Mouse (Mus musculus) hindbrain, postnatal 0 days (tissue): ENCODE measurements around the gene Pax1. TPM values are rescaled to one million over a fixed set of nuclear protein-coding genes. Genes with fewer than 3 reads are reported as not detected.

Experiments used
- ATAC-seq: fragments of 200-750 bp; cut with Nextera tagmentation; 2 replicates; pipeline ENCODE4 v1.8.0; 2017; ENCODE audit warnings: mild to moderate bottlenecking, moderate TSS enrichment, moderate library complexity
- DNase-seq: peaks from one replicate; pipeline ENCODE4 v3.0.0-alpha.2; 2015; ENCODE audit warnings: low spot score
- H3K27ac ChIP-seq: fragments of 300-500 bp; sonication (generic); 2 replicates; pipeline ENCODE4 v1.5.1; 2014; ENCODE audit warnings: mild to moderate bottlenecking
- H3K27me3 ChIP-seq: fragments of 300-500 bp; sonication (generic); 2 replicates; pipeline ENCODE4 v1.6.1; 2014; ENCODE audit warnings: low read length, mixed read lengths; ENCODE audit not compliant: insufficient read depth
- H3K36me3 ChIP-seq: fragments of 300-500 bp; sonication (generic); 2 replicates; pipeline ENCODE4 v1.6.1; 2014; ENCODE audit warnings: low read length, mixed read lengths; ENCODE audit not compliant: insufficient read depth
- H3K4me1 ChIP-seq: fragments of 300-500 bp; sonication (generic); 2 replicates; pipeline ENCODE4 v1.6.1; 2014; ENCODE audit warnings: antibody characterized with exemption, low read length, mixed read lengths; ENCODE audit not compliant: insufficient read depth
- H3K4me2 ChIP-seq: fragments of 300-500 bp; sonication (generic); 2 replicates; pipeline ENCODE4 v1.6.1; 2014; ENCODE audit warnings: low read depth, mild to moderate bottlenecking, low read length, moderate library complexity, mixed read lengths
- H3K4me3 ChIP-seq: fragments of 300-500 bp; sonication (generic); 2 replicates; pipeline ENCODE4 v1.5.1; 2014; ENCODE audit warnings: low read length
- H3K9ac ChIP-seq: fragments of 300-500 bp; sonication (generic); replicated peaks from 2 replicates; pipeline ENCODE4 v1.6.1; 2014; ENCODE audit warnings: mild to moderate bottlenecking, low read length, moderate library complexity, mixed read lengths
- H3K9me3 ChIP-seq: fragments of 300-500 bp; sonication (generic); 2 replicates; pipeline ENCODE4 v1.6.1; 2016; ENCODE audit warnings: low read length, mixed read lengths
- CTCF ChIP-seq: IDR thresholded peaks from 2 replicates; pipeline ENCODE4 v1.5.1; 2016; ENCODE audit warnings: antibody characterized with exemption, control low read depth, low read depth
- WGBS: fragments of 180-500 bp; shearing (Covaris S2); extraction: QIAGEN DNeasy Blood & Tissue Kit; methylation state at CpG from one replicate; pipeline ENCODE4 v1.1.7; 2014; 5-methylcytosine and 5-hydroxymethylcytosine counted together
- polyA plus RNA-seq: library from polyadenylated mRNA; unstranded; fragments of >200 nt; fragmentation: Nextera tagmentation; extraction: Ambion mirVana; gene quantifications from 2 replicates; pipeline ENCODE4 v1.2.1, GENCODE M21; 2015
- total RNA-seq: library from RNA; depleted of rRNA; stranded (reverse); fragments of >200 nt; gene quantifications from 2 replicates; pipeline ENCODE4 v1.2.3, GENCODE M21; 2014

Pax1 gene
- total and polyA plus RNA-seq, 2 experiments from 2014 or later: not detected

DNA sequence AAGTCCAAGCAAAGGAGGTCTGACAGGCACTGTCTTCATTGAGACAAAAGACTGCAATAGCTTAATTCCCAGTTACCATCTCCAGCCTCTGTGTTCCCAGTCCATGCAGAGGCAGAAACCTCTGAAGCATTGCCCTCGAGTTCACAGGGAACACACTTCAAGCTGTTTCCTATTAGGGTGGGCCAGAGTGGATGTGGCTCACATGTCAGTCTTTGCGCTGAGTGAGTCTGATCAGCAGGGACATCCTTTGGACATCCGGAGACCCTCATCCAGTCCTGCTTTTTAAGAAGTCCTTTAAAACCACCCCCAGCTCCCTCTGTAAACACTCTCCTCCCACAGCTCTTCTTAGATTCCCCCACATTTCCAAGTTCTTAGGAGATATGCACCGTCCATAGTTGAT, 2.0 kb upstream of the Pax1 start:
- Histone ChIP-seq H3K4me3 (no peak overlapping the region), H3K4me2 (no peak overlapping the region), H3K36me3 (no peaks in the 10 kb centered on the region), H3K9me3 (no peaks in the 10 kb centered on the region), H3K27me3 (peaks cover 96% of the 10 kb centered on the region), H3K27ac (no peak overlapping the region), H3K4me1 (no peaks in the 10 kb centered on the region), H3K9ac (no peak overlapping the region)
- ATAC-seq (no peak), DNase-seq (no peak)
- no peak for TF ChIP-seq CTCF
- WGBS: 3% methylated on average over 4 of the region's 4 CpGs

- ATAC-seq (no peak), DNase-seq (no peak)
- Histone ChIP-seq H3K27me3 (peaks cover 96% of the 10 kb centered on the region), H3K9me3 (no peaks in the 10 kb centered on the region), H3K4me2 (no peak overlapping the region), H3K36me3 (no peaks in the 10 kb centered on the region), H3K9ac (no peak overlapping the region), H3K27ac (no peak overlapping the region), H3K4me3 (no peak overlapping the region), H3K4me1 (no peaks in the 10 kb centered on the region)
- 4% methylated on average over 7 of the region's 7 CpGs for WGBS
- TF ChIP-seq CTCF: no peak
Measured at GRCm38 (mm10) chr2:147360401-147360800, 1.3 kb upstream of the Pax1 start.

DNA sequence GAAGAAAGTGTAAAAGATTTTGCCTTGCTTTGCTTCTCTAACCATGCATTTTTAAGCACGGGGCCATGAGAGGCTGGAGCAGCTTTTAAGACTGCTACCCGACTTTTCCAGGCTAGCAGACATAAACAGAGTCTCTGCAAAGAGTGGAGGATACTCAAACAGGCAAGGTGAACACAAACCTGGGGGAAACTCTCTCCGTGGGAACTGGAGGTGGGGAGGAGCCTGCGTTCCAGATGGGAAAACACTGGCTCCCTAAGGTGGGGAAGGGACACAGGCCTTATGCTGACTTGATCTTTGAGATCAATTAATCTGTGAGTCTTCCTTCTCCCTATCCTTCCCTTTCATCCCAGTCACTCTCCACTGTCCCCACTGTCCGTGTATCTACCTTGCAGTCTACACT, 869 bp upstream of the Pax1 start:
- DNase-seq: no peak

DNA sequence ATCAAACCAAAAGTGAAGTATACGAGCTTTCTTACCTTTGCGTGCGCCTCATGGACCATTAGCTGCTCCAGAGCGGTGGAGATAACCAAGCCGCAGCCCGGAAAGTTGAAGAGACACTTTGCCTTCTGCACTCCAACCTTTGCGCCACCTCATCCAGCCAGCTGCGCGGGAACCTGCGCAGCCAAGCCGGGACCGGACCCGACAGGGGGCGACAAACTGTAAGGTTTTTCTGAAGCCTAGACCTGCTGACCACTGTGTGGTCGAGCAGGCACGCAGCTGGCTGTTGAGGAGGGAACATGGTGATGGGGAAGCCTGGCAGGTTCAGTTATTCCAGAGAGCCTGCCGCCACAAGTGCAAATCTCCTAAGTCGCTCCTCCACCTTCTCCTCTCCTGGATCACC, 591 bp downstream of the Pax1 start:
- DNase-seq (peak; percentile 62), ATAC-seq (no peak)
- Histone ChIP-seq H3K4me2 (no peak overlapping the region), H3K27ac (no peak overlapping the region), H3K9ac (no peak overlapping the region), H3K9me3 (no peaks in the 10 kb centered on the region), H3K4me1 (0 out of 2 replicates have a peak, but pooled peaks cover 7% of the 10 kb centered on the region), H3K4me3 (no peak overlapping the region), H3K27me3 (peaks cover 97% of the 10 kb centered on the region), H3K36me3 (no peaks in the 10 kb centered on the region)
- peak; percentile 58 for TF ChIP-seq CTCF
- under 1% methylated on average over 18 of the region's 18 CpGs for WGBS

More for the DNA sequence above, 869 bp upstream of the Pax1 start:
- H3K27me3 ChIP-seq: peaks cover 96% of the 10 kb centered on the region
- H3K9me3 ChIP-seq: no peaks in the 10 kb centered on the region
- H3K27ac ChIP-seq: no peak overlapping the region
- 2% methylated on average over 5 of the region's 5 CpGs for WGBS
- no peak for TF ChIP-seq CTCF
- 0 out of 2 replicates have a peak, but pooled peaks cover 4% of the 10 kb centered on the region for H3K4me1 ChIP-seq
- no peak overlapping the region for H3K9ac ChIP-seq
- no peak for ATAC-seq
- no peak overlapping the region for H3K4me2 ChIP-seq
- H3K4me3 ChIP-seq: no peak overlapping the region
- no peaks in the 10 kb centered on the region for H3K36me3 ChIP-seq

DNA sequence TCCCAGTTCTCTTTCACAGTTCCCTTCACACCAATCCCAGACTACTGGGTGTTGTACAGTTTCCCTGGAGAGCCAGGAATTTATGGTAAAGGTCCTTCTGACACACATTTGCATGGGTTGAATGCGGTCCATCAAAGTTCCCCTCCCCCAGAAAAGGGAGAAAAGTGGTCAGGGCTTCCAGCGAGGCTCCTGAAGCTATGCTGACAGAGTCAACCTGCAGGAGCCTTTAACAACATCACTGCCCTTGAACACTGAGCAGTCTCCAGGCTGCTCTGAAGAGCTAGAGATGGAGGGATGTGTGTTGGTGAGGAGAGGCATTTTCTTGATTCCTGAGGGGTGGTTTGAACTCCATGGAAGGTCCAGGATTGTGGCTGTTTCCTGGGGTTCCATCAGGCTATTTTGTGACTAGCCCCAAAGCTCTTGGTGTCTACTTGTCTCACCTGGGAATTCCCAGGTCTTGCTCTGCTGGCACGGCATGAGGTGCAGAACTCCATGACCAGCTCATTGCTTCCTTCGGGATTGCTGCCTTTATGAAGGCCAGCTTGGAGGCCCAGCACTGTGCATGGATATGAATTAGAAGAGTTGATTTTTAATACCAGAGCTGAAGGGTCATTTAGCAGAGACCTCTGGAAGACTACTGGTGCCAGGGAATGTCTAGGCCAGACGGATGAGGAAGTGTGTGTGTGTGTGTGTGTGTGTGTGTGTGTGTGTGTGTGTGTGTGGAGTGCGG, 1.8 kb downstream of the Pax1 start:
- no peak for TF ChIP-seq CTCF
- DNase-seq: no peak

GRCm38 (mm10) chr2:147364198-147364597, 2.5 kb downstream of the Pax1 start:
- H3K4me1 ChIP-seq: 0 out of 2 replicates have a peak, but pooled peaks cover 7% of the 10 kb centered on the region
- 6% methylated on average over 6 of the region's 6 CpGs for WGBS
- H3K9ac ChIP-seq: no peak overlapping the region
- no peaks in the 10 kb centered on the region for H3K36me3 ChIP-seq
- ATAC-seq (no peak), DNase-seq (no peak)
- H3K9me3 ChIP-seq: no peaks in the 10 kb centered on the region
- peaks cover 91% of the 10 kb centered on the region for H3K27me3 ChIP-seq
- H3K27ac ChIP-seq: no peak overlapping the region
- no peak overlapping the region for H3K4me3 ChIP-seq
- TF ChIP-seq CTCF: no peak
- no peak overlapping the region for H3K4me2 ChIP-seq

More for the DNA sequence above, 1.8 kb downstream of the Pax1 start:
- Histone ChIP-seq H3K9ac (no peak overlapping the region), H3K4me1 (0 out of 2 replicates have a peak, but pooled peaks cover 7% of the 10 kb centered on the region), H3K36me3 (no peaks in the 10 kb centered on the region), H3K27ac (no peak overlapping the region), H3K4me3 (no peak overlapping the region), H3K27me3 (peaks cover 98% of the 10 kb centered on the region), H3K4me2 (no peak overlapping the region), H3K9me3 (no peaks in the 10 kb centered on the region)
- no peak for ATAC-seq
- WGBS: 7% methylated on average over 5 of the region's 6 CpGs
